Mouse (Mus musculus) intestine, embryonic 16.5 days (tissue): ENCODE results near the gene Gnpat. TPM values are rescaled to one million over a fixed set of nuclear protein-coding genes. Genes with fewer than 3 reads are reported as not detected.

ENCODE experiments used
- ATAC-seq: fragments of 200-750 bp; cut with Nextera tagmentation; 2 replicates; pipeline ENCODE4 v1.8.0; 2017; ENCODE audit warnings: moderate TSS enrichment, moderate library complexity
- H3K27ac ChIP-seq: fragments of 300-500 bp; sonication (generic); 2 replicates; pipeline ENCODE4 v1.5.1; 2014; ENCODE audit warnings: mild to moderate bottlenecking, low read length
- H3K27me3 ChIP-seq: fragments of 300-500 bp; sonication (generic); replicated peaks from 2 replicates; pipeline ENCODE4 v1.6.1; 2014; ENCODE audit warnings: low read length, control low read depth, mixed read lengths; ENCODE audit not compliant: control insufficient read depth, insufficient read depth
- H3K36me3 ChIP-seq: fragments of 300-500 bp; sonication (generic); 2 replicates; pipeline ENCODE4 v1.6.1; 2014; ENCODE audit warnings: low read length, control low read depth; ENCODE audit not compliant: control insufficient read depth, insufficient read depth
- H3K4me1 ChIP-seq: fragments of 300-500 bp; sonication (generic); 2 replicates; pipeline ENCODE4 v1.6.1; 2014; ENCODE audit warnings: low read length, control low read depth, mixed read lengths; ENCODE audit not compliant: control insufficient read depth, insufficient read depth
- H3K4me2 ChIP-seq: fragments of 300-500 bp; sonication (generic); 2 replicates; pipeline ENCODE4 v1.6.1; 2014; ENCODE audit warnings: low read depth, low read length, control low read depth
- H3K4me3 ChIP-seq: fragments of 300-500 bp; sonication (generic); 2 replicates; pipeline ENCODE4 v1.5.1; 2014; ENCODE audit warnings: mild to moderate bottlenecking, low read length
- H3K9ac ChIP-seq: fragments of 300-500 bp; sonication (generic); 2 replicates; pipeline ENCODE4 v1.6.1; 2014; ENCODE audit warnings: low read depth, low read length
- H3K9me3 ChIP-seq: fragments of 300-500 bp; sonication (generic); 2 replicates; pipeline ENCODE4 v1.6.1; 2016; ENCODE audit warnings: low read length, control low read depth; ENCODE audit not compliant: control insufficient read depth
- WGBS: fragments of 180-500 bp; shearing (Covaris S2); extraction: QIAGEN DNeasy Blood & Tissue Kit; methylation state at CpG from one replicate; pipeline ENCODE4 v1.1.7; 2014; 5-methylcytosine and 5-hydroxymethylcytosine counted together
- polyA plus RNA-seq: library from polyadenylated mRNA; unstranded; fragments of >200 nt; fragmentation: Nextera tagmentation; extraction: Ambion mirVana; gene quantifications from 2 replicates; pipeline ENCODE4 v1.2.1, GENCODE M21; 2015

The Gnpat gene
- 75.4 and 83.6 TPM in 2 replicates for polyA plus RNA-seq

DNA sequence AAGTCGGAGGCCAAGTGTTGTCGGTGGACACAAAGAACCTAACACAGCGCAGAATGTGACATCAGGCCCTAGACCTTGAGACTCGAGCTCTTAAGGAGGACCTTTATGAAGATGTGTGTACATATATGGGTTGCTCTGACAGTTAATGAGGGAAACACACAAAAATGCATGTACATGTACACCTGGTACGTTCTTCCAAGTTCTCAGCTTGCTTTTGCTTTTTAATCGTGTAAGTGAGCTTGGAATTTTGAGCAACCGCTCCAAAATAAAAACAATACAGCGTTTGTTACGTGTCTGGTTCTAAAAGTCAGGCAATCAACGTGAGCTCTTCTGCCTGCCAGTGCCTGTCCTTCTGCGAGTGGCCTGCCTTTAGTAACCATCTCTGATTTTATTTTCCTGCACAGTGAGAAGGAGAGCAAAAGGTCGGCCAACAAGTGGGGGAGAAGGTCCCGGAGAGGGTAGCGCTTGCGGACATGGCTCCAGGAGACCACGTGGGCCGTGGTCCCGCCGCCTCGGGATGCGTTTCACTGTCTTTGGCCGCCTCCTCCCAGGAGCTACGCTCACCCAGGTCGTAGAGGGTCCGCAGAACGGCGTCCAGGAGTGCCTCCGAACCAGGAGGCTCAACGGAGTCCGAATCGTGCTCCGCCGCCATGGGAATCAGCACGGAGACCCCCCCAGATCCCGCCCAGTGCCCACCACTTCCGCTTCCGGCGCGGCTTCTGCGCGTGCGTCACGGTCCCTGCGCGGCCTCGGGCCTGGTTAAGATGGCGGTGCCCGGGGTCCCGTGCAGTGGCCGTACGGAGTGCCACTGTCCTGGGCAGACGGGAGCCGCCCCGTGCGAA lies at the start of gene Gnpat, which contains the start of gene 2810004N23Rik:
Gene Gnpat (plus strand): TSS at position 713 of the 842 bp plus-strand sequence.
Gene 2810004N23Rik (minus strand): TSS at position 800 of the 842 bp plus-strand sequence.
- peaks cover 16% of the 10 kb centered on the region; the same call in 1 of the 2 replicates for H3K4me1 ChIP-seq
- no peaks in the 10 kb centered on the region for H3K27me3 ChIP-seq
- H3K9me3 ChIP-seq = no peaks in the 10 kb centered on the region; the same call in 1 of the 2 replicates
- peak within 1 kb of the TSS; percentile 94 for H3K9ac ChIP-seq
- peak within 1 kb of the TSS; percentile 77 for H3K4me2 ChIP-seq
- H3K27ac ChIP-seq = peak within 1 kb of the TSS; percentile 89
- under 1% methylated on average over 55 of the region's 55 CpGs for WGBS
- peak within 1 kb of the TSS; percentile 79 for H3K4me3 ChIP-seq
- ATAC-seq = peak; percentile 98
- peaks cover 21% of the 10 kb centered on the region for H3K36me3 ChIP-seq

DNA sequence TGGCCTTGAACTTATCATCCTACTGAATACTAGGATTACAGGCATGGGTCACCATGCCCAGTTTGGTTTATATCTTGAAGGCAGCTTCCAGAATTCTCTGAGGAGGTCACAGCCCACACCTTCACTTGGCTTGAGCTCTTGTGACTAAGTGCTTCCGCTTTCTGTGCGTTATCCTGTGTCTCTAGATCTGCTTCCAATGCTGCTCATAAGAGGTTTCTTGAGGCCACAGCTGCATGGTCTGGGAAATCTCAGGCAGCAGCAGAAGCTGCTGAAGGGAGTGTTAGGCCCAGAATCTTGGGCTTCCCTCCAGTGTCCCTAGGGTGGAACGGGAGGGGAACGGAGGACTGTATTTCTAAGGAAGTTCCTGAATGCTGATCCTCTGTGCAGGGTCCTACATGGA lies 49.5 kb upstream of the Gnpat start:
- no peak overlapping the region for H3K4me2 ChIP-seq
- H3K4me1 ChIP-seq = no peaks in the 10 kb centered on the region
- H3K9me3 ChIP-seq = 0 out of 2 replicates have a peak, but pooled peaks cover 4% of the 10 kb centered on the region
- H3K9ac ChIP-seq = no peak overlapping the region
- no peak overlapping the region for H3K27ac ChIP-seq
- no peak for ATAC-seq
- no peak overlapping the region for H3K4me3 ChIP-seq
- H3K36me3 ChIP-seq = no peaks in the 10 kb centered on the region
- H3K27me3 ChIP-seq = no peaks in the 10 kb centered on the region
- WGBS = 87% methylated on average over 4 of the region's 4 CpGs

- Histone ChIP-seq H3K36me3 (no peaks in the 10 kb centered on the region), H3K4me1 (no peaks in the 10 kb centered on the region), H3K9me3 (0 out of 2 replicates have a peak, but pooled peaks cover 4% of the 10 kb centered on the region), H3K4me3 (no peak overlapping the region), H3K4me2 (no peak overlapping the region), H3K9ac (no peak overlapping the region), H3K27ac (no peak overlapping the region), H3K27me3 (no peaks in the 10 kb centered on the region)
- WGBS = 87% methylated on average over 12 of the region's 12 CpGs
- no peak for ATAC-seq
Observed at GRCm38 (mm10) chr8:124815870-124816269, 47.0 kb upstream of the Gnpat start.

DNA sequence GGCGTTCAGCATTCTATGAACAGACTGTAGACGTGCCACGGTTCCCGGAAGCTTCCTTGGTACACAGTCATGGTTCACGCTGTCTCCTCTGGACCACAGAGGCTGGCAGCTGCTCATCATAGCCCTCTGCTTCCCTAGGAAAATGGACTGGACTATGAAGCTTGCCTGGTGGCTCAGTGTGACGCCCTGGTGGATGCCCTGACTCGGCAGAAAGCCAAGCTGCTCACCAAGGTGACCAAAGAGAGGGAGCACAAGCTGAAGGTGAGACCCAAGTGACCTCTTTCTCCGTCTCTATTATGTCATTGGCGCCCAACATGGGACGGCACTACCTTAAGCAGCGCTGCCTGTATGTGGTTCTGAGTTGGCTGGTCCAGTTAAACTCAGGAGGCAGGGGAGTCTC lies 46.0 kb upstream of the Gnpat start:
- Histone ChIP-seq H3K4me3 (no peak overlapping the region), H3K27me3 (no peaks in the 10 kb centered on the region), H3K36me3 (no peaks in the 10 kb centered on the region), H3K27ac (no peak overlapping the region), H3K9me3 (0 out of 2 replicates have a peak, but pooled peaks cover 4% of the 10 kb centered on the region), H3K4me2 (no peak overlapping the region), H3K9ac (no peak overlapping the region), H3K4me1 (no peaks in the 10 kb centered on the region)
- no peak for ATAC-seq
- WGBS = 92% methylated on average over 11 of the region's 11 CpGs

DNA sequence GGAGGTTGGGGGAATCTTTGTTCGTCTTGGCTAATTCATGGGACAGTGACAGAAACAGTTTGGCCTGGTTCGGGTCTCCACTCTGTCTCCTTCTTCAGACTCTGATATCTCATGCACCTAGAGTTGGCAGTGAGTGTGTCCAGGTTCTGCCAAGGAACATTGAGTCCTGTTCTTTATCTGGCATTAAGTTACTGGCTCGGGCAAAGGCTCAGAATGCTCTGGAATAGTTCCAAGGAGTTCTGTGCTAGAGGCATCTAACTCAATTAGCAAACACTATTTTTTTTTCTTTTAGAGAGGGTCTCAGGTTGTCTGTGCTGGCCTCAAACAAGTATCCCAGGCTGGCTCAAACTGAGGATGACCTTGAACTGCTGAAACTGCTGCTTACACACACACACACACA lies 45.5 kb upstream of the Gnpat start:
- Histone ChIP-seq H3K27ac (no peak overlapping the region), H3K4me2 (no peak overlapping the region), H3K9me3 (0 out of 2 replicates have a peak, but pooled peaks cover 4% of the 10 kb centered on the region), H3K36me3 (no peaks in the 10 kb centered on the region), H3K9ac (no peak overlapping the region), H3K4me3 (no peak overlapping the region), H3K27me3 (no peaks in the 10 kb centered on the region), H3K4me1 (no peaks in the 10 kb centered on the region)
- ATAC-seq = no peak
- 92% methylated on average over 3 of the region's 3 CpGs for WGBS

DNA sequence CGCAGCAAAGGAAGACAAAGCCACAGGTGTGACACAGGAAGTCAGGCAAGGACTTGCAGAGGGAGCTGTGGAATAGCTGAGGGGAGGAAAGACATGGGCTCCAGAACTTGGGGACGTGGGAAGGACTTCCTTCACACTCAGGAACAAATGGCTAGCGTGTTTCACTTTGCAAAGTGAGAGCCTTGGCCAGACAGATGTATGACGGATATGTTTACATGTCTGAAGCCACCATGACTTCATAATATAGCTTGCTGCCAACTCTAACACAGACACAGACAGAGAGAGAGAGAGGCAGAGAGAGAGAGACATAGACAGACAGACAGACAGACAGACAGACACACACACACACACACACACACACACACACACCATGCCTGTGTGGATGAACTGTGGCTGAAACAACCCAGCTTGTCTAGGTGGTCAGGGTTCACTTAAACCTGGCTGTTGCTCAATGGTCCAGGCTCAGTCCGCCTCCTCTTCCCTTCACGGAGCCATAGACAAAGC lies 43.2 kb upstream of the Gnpat start:
- 0 out of 2 replicates have a peak, but pooled peaks cover 4% of the 10 kb centered on the region for H3K9me3 ChIP-seq
- no peak overlapping the region for H3K4me3 ChIP-seq
- H3K4me1 ChIP-seq = no peaks in the 10 kb centered on the region
- H3K9ac ChIP-seq = no peak overlapping the region
- no peaks in the 10 kb centered on the region for H3K27me3 ChIP-seq
- WGBS = 54% methylated on average over 6 of the region's 6 CpGs
- ATAC-seq = no peak
- H3K27ac ChIP-seq = no peak overlapping the region
- no peak overlapping the region for H3K4me2 ChIP-seq
- H3K36me3 ChIP-seq = no peaks in the 10 kb centered on the region

DNA sequence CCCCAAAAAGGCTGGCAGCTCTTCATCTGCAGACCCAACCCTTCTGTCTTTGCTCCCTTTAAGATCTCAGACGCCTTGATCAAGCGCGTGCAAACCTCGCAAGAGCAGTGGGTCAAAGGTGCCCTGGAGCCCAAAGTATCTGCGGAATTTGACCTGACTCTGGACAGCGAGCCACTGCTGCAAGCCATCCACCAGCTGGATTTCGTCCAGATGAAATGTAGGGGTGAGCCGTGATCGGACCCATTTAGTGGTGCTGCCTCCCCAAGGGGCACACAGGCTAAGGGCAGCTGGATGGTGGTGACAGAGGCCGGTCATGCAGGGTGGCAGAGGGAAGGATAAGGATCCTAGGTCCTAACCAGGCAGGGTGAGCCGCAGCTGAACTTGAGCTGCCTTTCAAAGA lies 42.7 kb upstream of the Gnpat start:
- 40% methylated on average over 11 of the region's 11 CpGs for WGBS
- Histone ChIP-seq H3K36me3 (no peaks in the 10 kb centered on the region), H3K9ac (no peak overlapping the region), H3K9me3 (0 out of 2 replicates have a peak, but pooled peaks cover 4% of the 10 kb centered on the region), H3K4me2 (no peak overlapping the region), H3K4me3 (no peak overlapping the region), H3K27me3 (no peaks in the 10 kb centered on the region), H3K27ac (no peak overlapping the region), H3K4me1 (no peaks in the 10 kb centered on the region)
- no peak for ATAC-seq

DNA sequence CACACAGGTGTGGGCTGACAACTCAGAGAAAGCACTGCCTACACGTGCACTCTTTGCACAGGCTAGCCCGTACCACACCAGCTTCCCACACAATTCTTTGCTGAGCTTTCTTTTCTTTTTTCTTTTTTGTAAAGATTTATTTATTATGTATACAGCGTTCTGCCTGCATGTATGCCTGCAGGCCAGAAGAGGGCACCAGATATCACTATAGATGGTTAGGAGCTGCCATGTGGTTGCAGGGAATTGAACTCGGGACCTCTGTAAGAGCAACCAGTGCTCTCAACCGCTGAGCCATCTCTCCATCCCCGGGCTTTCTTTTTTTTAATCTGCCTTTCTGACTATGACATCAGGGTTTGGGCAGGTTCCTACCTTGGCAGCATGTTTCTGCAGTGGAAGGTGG lies 39.3 kb upstream of the Gnpat start:
- Histone ChIP-seq H3K36me3 (no peaks in the 10 kb centered on the region), H3K27me3 (0 out of 2 replicates have a peak, but pooled peaks cover 2% of the 10 kb centered on the region), H3K27ac (no peak overlapping the region), H3K4me3 (no peak overlapping the region), H3K9ac (no peak overlapping the region), H3K4me2 (no peak overlapping the region), H3K9me3 (no peaks in the 10 kb centered on the region), H3K4me1 (no peaks in the 10 kb centered on the region)
- ATAC-seq = no peak
- WGBS = 85% methylated on average over 6 of the region's 6 CpGs

DNA sequence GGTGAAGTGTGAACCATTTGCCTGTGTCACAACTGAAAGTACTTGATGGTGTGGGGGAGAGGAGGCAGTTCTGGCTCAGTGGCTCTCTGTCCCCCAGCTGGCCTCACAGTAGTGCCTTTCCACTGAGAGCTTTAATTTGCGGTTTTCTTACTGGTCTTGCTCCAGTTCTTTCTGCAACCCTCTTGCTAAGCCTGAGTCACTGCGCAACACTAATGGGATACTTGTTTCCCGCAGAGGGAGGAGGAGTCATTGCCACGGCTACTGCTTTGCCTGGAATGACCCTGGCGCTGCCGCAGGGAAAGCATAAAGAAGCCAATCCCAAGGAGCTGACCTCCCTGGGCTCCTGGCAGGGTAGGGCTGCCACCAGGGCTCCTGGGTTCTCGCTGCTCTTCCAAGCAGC lies 36.2 kb upstream of the Gnpat start:
- Histone ChIP-seq H3K27me3 (0 out of 2 replicates have a peak, but pooled peaks cover 2% of the 10 kb centered on the region), H3K27ac (no peak overlapping the region), H3K9ac (no peak overlapping the region), H3K9me3 (no peaks in the 10 kb centered on the region), H3K4me2 (no peak overlapping the region), H3K4me3 (no peak overlapping the region), H3K36me3 (no peaks in the 10 kb centered on the region), H3K4me1 (no peaks in the 10 kb centered on the region)
- no peak for ATAC-seq
- 35% methylated on average over 7 of the region's 7 CpGs for WGBS
